Mouse (Mus musculus) embryonic fibroblast, embryonic 13.5 days (primary cell): ENCODE data around the gene Sec16b.

ENCODE experiments used
- CTCF ChIP-seq: IDR thresholded peaks from 2 replicates; pipeline ENCODE4 v1.5.1; 2011; ENCODE audit warnings: mild to moderate bottlenecking, control low read depth, low read length, moderate library complexity, borderline replicate concordance; ENCODE audit not compliant: insufficient read depth
- POLR2A ChIP-seq: IDR thresholded peaks from 2 replicates; pipeline ENCODE4 v1.6.1; 2011; ENCODE audit warnings: low read depth, mild to moderate bottlenecking, control low read depth, low read length, moderate library complexity

GRCm38 (mm10) chr1:157500657-157501056, 5.9 kb upstream of the Sec16b start:
- TF ChIP-seq CTCF = no peak
- TF ChIP-seq POLR2A = no peak
